Mouse (Mus musculus) liver, adult 2 months (tissue): ENCODE data around the gene Abca4.

Source experiments
- CTCF ChIP-seq: fragments of 200-500 bp; IDR thresholded peaks from 2 replicates; pipeline ENCODE4 v1.5.1; 2011; ENCODE audit warnings: low read depth, low read length, control low read depth
- POLR2A ChIP-seq: fragments of 200-500 bp; IDR thresholded peaks from 2 replicates; pipeline ENCODE4 v1.6.1; 2011; ENCODE audit warnings: low read length, control low read depth; ENCODE audit not compliant: insufficient read depth; ENCODE audit errors: extremely low read depth

GRCm38 (mm10) chr3:122019159-122019558 lies 25.1 kb upstream of the Abca4 start:
- TF ChIP-seq CTCF, result no peak
- TF ChIP-seq POLR2A, result no peak
